Mouse (Mus musculus): ENCODE results near the gene Pon1. TPM values are rescaled to one million over a fixed set of nuclear protein-coding genes. Genes with fewer than 3 reads are reported as not detected.

Pon1 gene
- total RNA-seq, 2 experiments from 2014 or later = 0.42 TPM; not detected in 1

DNA sequence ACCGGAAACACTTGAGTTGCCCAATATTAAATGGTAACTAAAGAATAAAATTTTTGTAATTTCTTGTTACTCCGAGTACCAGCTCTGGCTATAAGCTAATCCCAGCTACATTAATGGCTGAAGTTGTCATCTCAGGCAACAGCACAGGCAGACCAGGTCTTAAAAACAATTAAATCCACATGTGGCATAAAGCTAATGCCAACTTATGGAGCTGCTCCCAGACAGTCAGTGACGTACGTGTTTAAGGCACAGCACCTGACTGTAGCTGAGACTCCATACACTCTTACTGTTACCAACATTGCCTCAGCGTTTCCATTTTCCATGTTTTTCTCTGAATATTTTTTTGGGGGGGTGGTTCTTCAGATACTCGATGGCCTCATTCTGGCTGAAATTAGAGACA is 14.6 kb downstream of the Pon1 start:
- intact Hi-C loops (cut with DNase I) = no loop called here
- no peak for DNase-seq

GRCm38 (mm10) chr6:5177967-5178891 is 15.5 kb downstream of the Pon1 start:
- intact Hi-C loops (cut with DNase I) = no loop called here
- no peak for DNase-seq

DNA sequence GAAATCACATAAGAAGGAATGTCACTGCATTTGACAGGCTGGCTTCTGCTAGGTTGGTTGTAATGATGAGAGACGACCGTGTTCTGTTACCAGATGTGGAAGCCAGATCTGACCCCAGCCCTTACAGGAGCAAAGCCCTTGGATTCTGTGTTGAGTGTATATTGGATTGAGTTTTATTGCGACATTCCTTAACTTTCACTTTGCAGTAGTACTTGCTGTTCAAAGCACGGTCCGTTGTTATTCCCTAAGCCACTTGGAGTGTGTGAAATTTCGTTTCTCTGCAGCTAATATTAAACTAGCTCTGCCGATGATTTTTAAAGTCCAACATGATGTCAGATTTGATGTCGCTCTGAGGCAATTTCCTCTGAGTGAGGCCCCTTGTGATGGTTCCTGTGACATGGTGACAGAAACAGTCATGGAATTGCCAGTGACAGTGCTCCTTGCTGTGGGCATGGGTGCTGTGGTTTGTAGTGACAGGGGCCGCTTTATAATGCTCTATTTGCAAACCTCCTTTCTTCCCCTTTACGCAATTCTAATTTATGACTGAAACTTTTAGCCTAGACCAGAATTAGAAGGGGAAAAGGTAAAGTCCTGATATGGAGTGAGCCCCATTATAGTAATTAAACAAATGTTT is 19.4 kb downstream of the Pon1 start:
- no peak for DNase-seq
- intact Hi-C loops (cut with DNase I) = no loop called here

DNA sequence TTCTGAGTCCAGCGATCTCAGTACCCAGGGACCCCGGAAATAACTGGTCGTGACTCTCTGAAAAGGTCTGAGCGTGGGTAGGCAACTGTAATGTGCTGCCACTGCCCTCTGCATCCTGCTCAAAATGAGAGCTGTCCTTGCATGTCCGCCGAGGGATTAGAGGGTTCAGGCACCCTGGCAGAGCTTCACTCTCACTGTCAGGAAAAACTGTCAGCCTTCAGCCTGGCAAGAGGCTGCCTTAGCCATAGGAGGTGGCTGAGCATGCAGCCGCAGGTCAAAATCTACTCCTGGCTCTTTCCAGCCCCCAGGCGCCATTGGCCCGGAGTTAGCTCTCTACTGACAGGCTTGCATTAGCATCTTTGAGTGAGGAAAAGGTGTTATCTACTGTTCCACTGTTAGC is 21.2 kb downstream of the Pon1 start:
- no peak for DNase-seq
- intact Hi-C loops (cut with DNase I) = no loop called here

DNA sequence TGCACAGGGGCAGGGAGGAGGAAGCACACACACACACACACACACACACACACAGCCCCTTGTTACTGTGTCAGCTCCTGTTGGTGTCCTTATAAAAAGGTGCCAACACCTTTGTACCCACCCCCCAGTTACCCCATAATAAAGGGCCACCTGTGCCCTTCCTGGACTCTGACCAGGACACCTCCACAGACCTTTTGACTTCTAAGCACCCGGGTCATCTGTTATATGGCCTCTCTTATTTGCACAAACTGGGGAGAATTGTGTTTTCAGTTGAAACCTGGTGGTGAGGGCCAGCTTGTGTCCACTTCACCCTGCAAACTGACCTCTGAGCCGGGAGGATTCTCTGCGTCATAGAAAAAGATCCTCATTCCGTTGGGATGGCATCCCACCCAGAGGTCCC is 22.3 kb downstream of the Pon1 start:
- intact Hi-C loops (cut with DNase I) = no loop called here
- DNase-seq = no peak

GRCm38 (mm10) chr6:5168158-5168557 is 25.6 kb downstream of the Pon1 start:
- intact Hi-C loops (cut with DNase I) = no loop called here
- DNase-seq = no peak

GRCm38 (mm10) chr6:5167051-5167677 is 26.6 kb downstream of the Pon1 start:
- no peak for DNase-seq

DNA sequence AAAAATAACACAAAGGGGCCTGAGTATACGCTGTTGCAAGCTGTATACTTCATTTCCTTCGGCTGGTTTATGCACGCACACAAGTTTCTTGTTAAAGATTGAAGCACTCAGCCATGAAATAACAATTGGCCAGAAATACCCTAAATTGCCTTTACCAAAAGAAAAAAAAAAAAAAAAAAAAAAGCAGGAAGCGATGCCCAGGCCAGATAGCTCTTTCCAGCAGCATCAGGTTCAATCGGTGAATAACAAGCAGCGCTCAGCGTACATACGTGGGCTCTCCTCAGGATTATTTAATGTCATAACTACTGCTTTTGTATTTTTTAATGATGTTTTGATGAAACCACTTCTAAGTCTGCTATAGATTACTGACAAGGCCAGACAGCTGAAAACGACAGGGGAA is 28.9 kb downstream of the Pon1 start:
- no peak for DNase-seq
- intact Hi-C loops (cut with DNase I) = no loop called here

More at GRCm38 (mm10) chr6:5167051-5167677, 26.6 kb downstream of the Pon1 start:
- intact Hi-C loops (cut with DNase I) = no loop called here

GRCm38 (mm10) chr6:5163507-5164144 is 30.1 kb downstream of the Pon1 start:
- DNase-seq = no peak
- intact Hi-C loops (cut with DNase I) = no loop called here

- intact Hi-C loops (cut with DNase I) = no loop called here
- no peak for DNase-seq
Observed at GRCm38 (mm10) chr6:5162052-5162451, 31.7 kb downstream of the Pon1 start.

DNA sequence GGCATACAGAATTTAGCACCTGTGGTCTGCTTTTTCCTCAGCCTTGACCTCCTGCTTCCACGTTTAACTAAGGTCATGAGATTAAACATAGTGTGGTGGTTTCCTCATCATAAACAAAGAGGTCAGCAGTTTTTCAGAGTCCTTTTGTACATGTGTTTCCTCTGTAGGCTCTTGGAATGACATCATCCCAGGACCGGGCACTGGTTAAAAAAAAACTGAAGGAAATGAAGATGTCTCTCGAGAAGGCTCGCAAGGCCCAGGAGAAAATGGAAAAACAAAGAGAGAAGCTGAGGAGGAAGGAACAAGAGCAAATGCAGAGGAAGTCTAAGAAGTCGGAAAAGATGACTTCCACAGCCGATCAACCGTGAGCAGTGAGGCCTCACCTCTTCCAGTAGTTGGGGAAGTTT is 34.4 kb downstream of the Pon1 start:
- intact Hi-C loops (cut with DNase I) = no loop called here
- no peak for DNase-seq

GRCm38 (mm10) chr6:5156541-5157425 is 37.0 kb downstream of the Pon1 start:
- intact Hi-C loops (cut with DNase I) = no loop called here
- DNase-seq = no peak

DNA sequence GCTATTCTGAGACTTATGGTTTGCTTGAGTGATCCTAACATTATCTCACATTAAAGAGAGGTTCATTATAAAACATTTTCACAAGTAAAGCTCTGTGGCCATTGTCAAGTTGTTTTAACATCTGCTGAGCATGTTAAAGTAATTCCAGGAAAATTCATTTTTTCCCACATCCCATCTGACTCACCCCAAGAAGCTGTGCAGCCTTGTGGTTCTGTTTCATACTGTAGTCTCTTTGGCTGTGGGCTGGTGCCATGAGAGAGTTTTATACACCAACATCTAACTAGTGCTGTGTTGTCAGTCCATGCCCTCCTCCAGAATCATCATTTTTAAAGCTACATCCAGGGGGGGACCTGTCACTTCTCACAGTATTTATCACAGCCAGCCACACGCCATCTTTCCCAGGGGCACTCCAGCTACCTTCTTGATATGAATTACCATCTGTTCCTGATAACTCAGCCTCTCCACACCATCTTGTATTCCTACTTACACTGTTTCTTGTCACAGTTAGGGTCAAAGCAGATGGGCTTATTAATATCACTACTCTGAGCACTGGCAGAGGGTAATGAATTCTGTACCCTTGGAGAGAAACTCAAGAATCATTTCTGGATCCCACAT is 38.3 kb downstream of the Pon1 start:
- DNase-seq = no peak
- intact Hi-C loops (cut with DNase I) = no loop called here

- no peak for DNase-seq
- intact Hi-C loops (cut with DNase I) = no loop called here
Observed at GRCm38 (mm10) chr6:5154786-5155185, 39.0 kb downstream of the Pon1 start.

GRCm38 (mm10) chr6:5152185-5152584 is 41.6 kb downstream of the Pon1 start:
- intact Hi-C loops (cut with DNase I) = no loop called here
- no peak for DNase-seq

DNA sequence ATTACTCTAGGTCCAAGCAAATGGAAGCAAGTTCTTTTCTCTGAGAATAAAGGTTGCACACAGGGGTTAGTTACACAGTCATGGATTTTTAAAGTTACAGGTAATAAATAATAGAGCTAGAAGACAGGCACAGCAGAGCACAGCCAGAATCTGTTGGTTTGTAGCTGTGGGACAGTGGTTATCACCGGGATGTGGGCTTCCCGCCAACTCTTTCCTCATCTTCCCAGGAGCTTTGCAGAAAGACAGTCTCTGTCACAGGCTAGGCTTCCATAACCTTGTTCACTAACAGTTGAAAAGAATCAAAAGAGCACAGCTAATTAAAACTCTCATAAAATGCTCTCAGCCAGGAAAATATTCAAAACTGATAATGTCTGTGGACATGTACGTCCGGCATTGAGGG is 42.6 kb downstream of the Pon1 start:
- DNase-seq = no peak
- intact Hi-C loops (cut with DNase I) = no loop called here

GRCm38 (mm10) chr6:5149941-5150340 is 43.8 kb downstream of the Pon1 start:
- intact Hi-C loops (cut with DNase I) = no loop called here
- DNase-seq = no peak

DNA sequence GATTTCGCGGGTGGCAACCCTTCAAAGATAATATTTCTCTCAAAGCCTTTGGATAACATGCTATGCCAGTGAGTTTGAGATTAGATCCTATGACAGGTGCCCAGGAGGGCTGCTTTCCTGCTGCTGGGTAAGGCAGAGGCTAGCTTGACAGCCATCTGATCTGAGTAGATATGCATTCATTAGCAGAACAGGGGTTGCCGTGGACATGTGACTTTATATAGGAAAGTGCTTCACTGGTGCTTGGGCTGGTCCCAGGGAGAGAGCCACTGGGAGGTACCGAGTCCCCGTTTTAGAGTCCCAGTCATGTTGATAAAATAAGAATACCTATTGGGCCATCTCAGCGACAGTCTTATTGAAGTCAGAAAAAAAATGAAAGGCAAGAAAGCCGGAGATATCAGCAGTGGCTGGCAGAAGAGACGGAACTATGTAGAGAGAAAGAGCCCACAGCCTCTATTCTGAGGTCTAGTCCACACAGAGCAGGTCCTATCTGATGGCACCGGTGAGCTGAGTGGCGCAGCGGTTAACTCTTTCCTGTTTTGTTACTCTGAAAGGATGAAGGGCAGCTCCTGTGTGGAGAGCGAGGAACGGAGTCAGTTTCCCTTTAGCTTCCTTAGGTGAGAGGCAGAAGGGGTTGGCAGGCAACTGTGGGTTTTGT is 46.1 kb downstream of the Pon1 start:
- intact Hi-C loops (cut with DNase I) = no loop called here
- no peak for DNase-seq

GRCm38 (mm10) chr6:5139666-5140065 is 54.1 kb downstream of the Pon1 start:
- intact Hi-C loops (cut with DNase I) = no loop called here
- DNase-seq = no peak
